ENCODE assay signal across 21 mouse cellular contexts in the genomic region with DNA sequence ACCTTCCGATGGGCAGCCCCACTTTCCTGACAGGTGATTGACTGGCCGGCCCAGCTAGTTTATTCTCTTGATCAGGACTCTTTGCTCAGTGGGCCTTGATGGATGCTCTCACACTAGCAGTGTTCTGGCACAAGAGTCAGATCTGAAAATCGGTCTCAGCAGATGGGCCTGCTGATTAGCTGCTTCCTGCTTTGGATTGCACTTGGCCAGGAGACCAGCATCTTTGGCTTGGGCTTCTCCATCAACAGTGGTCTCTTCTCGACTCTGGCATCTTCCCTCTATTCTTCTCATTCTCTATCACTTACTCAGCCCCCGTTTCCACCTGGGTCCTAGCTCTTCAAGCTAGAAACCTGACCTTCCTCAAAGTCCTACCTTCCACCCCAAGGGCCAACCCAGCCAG.
"Had no signal": no experiment of that assay in that cellular context is flagged by ENCODE, and none has a peak within 500 bp of the region (broad histone marks: within the 10 kb centered on the region; RNA-seq: fewer than 3 reads in every experiment).

No protein-coding gene starts in this region.

- H3K4me3 ChIP-seq: kidney, embryonic 15.5 days; limb, embryonic 12.5 days; limb, embryonic 15.5 days; megakaryocyte, embryonic 14.5 days; midbrain, embryonic 12.5 days; midbrain, embryonic 15.5 days; neural tube, embryonic 12.5 days; stomach, embryonic 15.5 days had no signal

- ATAC-seq: liver, postnatal 0 days; lung, postnatal 0 days; midbrain, embryonic 15.5 days had no signal

- H3K36me3 ChIP-seq: kidney, embryonic 15.5 days; limb, embryonic 12.5 days; limb, embryonic 15.5 days; midbrain, embryonic 12.5 days; midbrain, embryonic 15.5 days; neural tube, embryonic 12.5 days; stomach, embryonic 15.5 days had no signal

- H3K27ac ChIP-seq: kidney, embryonic 15.5 days; limb, embryonic 12.5 days; limb, embryonic 15.5 days; liver, embryonic 14.5 days; midbrain, embryonic 12.5 days; midbrain, embryonic 15.5 days; neural tube, embryonic 12.5 days; stomach, embryonic 15.5 days had no signal

- H3K4me2 ChIP-seq: kidney, embryonic 15.5 days; limb, embryonic 12.5 days; limb, embryonic 15.5 days; liver, embryonic 11.5 days; lung, embryonic 14.5 days; midbrain, embryonic 12.5 days; midbrain, embryonic 15.5 days; neural tube, embryonic 12.5 days; stomach, embryonic 15.5 days had no signal

- H3K9ac ChIP-seq: kidney, embryonic 15.5 days; limb, embryonic 12.5 days; limb, embryonic 15.5 days; liver, embryonic 14.5 days; liver, postnatal 0 days; lung, embryonic 14.5 days; midbrain, embryonic 12.5 days; midbrain, embryonic 15.5 days; neural tube, embryonic 12.5 days; stomach, embryonic 15.5 days had no signal

- H3K4me1 ChIP-seq: kidney, embryonic 15.5 days; limb, embryonic 12.5 days; limb, embryonic 15.5 days; megakaryocyte, embryonic 14.5 days; midbrain, embryonic 15.5 days; neural tube, embryonic 12.5 days; stomach, embryonic 15.5 days had no signal

- H3K9me3 ChIP-seq: kidney, embryonic 15.5 days; limb, embryonic 12.5 days; limb, embryonic 15.5 days; midbrain, embryonic 15.5 days; neural tube, embryonic 12.5 days; stomach, embryonic 15.5 days had no signal

- H3K27me3 ChIP-seq: kidney, embryonic 15.5 days; limb, embryonic 12.5 days; limb, embryonic 15.5 days; megakaryocyte, embryonic 14.5 days; midbrain, embryonic 12.5 days; midbrain, embryonic 15.5 days; neural tube, embryonic 12.5 days; stomach, embryonic 15.5 days had no signal

- DNase-seq: kidney, postnatal 10 days; kidney, postnatal 36 days; left cerebral cortex, postnatal 4 days; liver, postnatal 0 days; lung, embryonic 14.5 days; lung, postnatal 36 days; retina, postnatal 1 day; right cerebral cortex, postnatal 25 days; spleen, adult 18-20 months; thymus, postnatal 36 days had no signal
